Mouse (Mus musculus) limb, embryonic 15.5 days (tissue): Measurements from ENCODE around the gene I830077J02Rik. TPM values are rescaled to one million over a fixed set of nuclear protein-coding genes. Genes with fewer than 3 reads are reported as not detected.

Experiments used
- ATAC-seq: fragments of 200-750 bp; cut with Nextera tagmentation; 2 replicates; pipeline ENCODE4 v1.8.0; 2017; ENCODE audit warnings: low read depth, moderate TSS enrichment; ENCODE audit not compliant: insufficient number of reproducible peaks, low FRiP score, low TSS enrichment
- H3K27ac ChIP-seq: fragments of 300-500 bp; sonication (generic); 2 replicates; pipeline ENCODE4 v1.5.1; 2015; ENCODE audit warnings: moderate library complexity, mild to moderate bottlenecking, inconsistent platforms
- H3K27me3 ChIP-seq: fragments of 300-500 bp; sonication (generic); 2 replicates; pipeline ENCODE4 v1.6.1; 2015; ENCODE audit warnings: inconsistent platforms
- H3K36me3 ChIP-seq: fragments of 300-500 bp; sonication (generic); 2 replicates; pipeline ENCODE4 v1.6.1; 2015; ENCODE audit warnings: inconsistent platforms
- H3K4me1 ChIP-seq: fragments of 300-500 bp; sonication (generic); 2 replicates; pipeline ENCODE4 v1.6.1; 2015; ENCODE audit warnings: inconsistent platforms
- H3K4me2 ChIP-seq: fragments of 300-500 bp; sonication (generic); 2 replicates; pipeline ENCODE4 v1.6.1; 2015; ENCODE audit warnings: mild to moderate bottlenecking, inconsistent platforms
- H3K4me3 ChIP-seq: fragments of 300-500 bp; sonication (generic); 2 replicates; pipeline ENCODE4 v1.5.1; 2015; ENCODE audit warnings: mild to moderate bottlenecking, inconsistent platforms
- H3K9ac ChIP-seq: fragments of 300-500 bp; sonication (generic); 2 replicates; pipeline ENCODE4 v1.6.1; 2015; ENCODE audit warnings: inconsistent platforms
- H3K9me3 ChIP-seq: fragments of 300-500 bp; sonication (generic); 2 replicates; pipeline ENCODE4 v1.6.1; 2016; ENCODE audit warnings: inconsistent platforms
- WGBS: fragments of 180-500 bp; shearing (Covaris S2); methylation state at CpG from one replicate; pipeline ENCODE4 v1.1.7; 2015; 5-methylcytosine and 5-hydroxymethylcytosine counted together
- polyA plus RNA-seq: library from polyadenylated mRNA; unstranded; fragments of >200 nt; fragmentation: Nextera tagmentation; extraction: Ambion mirVana; gene quantifications from 2 replicates; pipeline ENCODE4 v1.2.1, GENCODE M21; 2015

The I830077J02Rik gene
- polyA plus RNA-seq, 1 experiment from 2014 or later: 0.32 TPM

DNA sequence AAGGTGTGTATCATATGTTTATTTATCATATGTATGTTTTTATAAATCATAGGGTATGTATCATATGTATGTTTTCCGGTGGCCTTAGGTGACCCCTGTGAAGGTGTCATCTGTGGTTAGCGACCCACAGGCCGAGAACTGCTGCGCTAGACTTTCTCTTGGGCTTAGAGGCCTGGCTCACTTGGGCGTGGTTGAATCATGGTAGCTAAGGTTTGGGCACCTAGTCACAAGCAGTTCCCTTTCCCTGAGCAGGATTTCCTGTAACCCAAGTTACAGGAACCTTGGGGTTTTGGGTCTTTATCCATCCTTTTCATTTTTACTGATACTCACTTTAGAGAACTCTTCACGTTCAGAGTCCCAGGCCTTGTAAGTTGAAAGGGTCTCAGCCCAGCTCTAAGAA lies 32.2 kb downstream of the I830077J02Rik start:
- no peak overlapping the region for H3K4me3 ChIP-seq
- no peak overlapping the region for H3K9ac ChIP-seq
- no peak for ATAC-seq
- no peak overlapping the region for H3K27ac ChIP-seq
- H3K27me3 ChIP-seq: no peaks in the 10 kb centered on the region
- H3K36me3 ChIP-seq: no peaks in the 10 kb centered on the region
- no peak overlapping the region for H3K4me2 ChIP-seq
- peaks cover 6% of the 10 kb centered on the region for H3K4me1 ChIP-seq
- no peaks in the 10 kb centered on the region for H3K9me3 ChIP-seq
- 72% methylated on average over 6 of the region's 6 CpGs for WGBS

- Histone ChIP-seq H3K4me1 (peaks cover 13% of the 10 kb centered on the region), H3K9ac (no peak overlapping the region), H3K4me3 (no peak overlapping the region), H3K9me3 (no peaks in the 10 kb centered on the region), H3K27me3 (no peaks in the 10 kb centered on the region), H3K4me2 (no peak overlapping the region), H3K27ac (no peak overlapping the region), H3K36me3 (no peaks in the 10 kb centered on the region)
- WGBS: 41% methylated on average over 8 of the region's 8 CpGs
- no peak for ATAC-seq
These were observed 32.9 kb downstream of the I830077J02Rik start for GRCm38 (mm10) chr3:105899394-105900147.

- Histone ChIP-seq H3K4me2 (no peak overlapping the region), H3K9ac (no peak overlapping the region), H3K4me1 (peaks cover 20% of the 10 kb centered on the region), H3K27ac (no peak overlapping the region), H3K36me3 (no peaks in the 10 kb centered on the region), H3K4me3 (no peak overlapping the region), H3K27me3 (no peaks in the 10 kb centered on the region), H3K9me3 (no peaks in the 10 kb centered on the region)
- 75% methylated on average over 11 of the region's 11 CpGs for WGBS
- no peak for ATAC-seq
These were observed 33.6 kb downstream of the I830077J02Rik start for GRCm38 (mm10) chr3:105898861-105899260.

DNA sequence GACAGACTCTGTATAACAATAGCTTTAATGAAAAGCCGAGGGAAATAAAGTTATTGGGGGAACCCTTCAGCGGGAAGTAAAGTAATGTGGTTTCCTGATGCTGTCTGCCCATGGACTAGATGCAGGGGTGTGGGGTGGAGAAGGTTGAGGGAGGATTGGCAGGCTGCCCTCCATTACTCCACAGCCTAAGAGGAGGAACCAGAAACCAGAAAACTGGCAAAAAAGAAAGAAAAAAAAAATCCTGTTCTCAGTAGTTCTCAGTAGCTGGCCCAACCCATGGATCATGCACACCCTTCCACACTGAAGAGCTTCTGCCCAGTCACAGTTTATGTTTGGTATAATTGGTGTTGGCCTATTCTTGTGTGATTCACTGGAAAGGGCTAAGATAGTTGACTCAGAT lies 34.1 kb downstream of the I830077J02Rik start:
- Histone ChIP-seq H3K27ac (no peak overlapping the region), H3K36me3 (no peaks in the 10 kb centered on the region), H3K4me3 (no peak overlapping the region), H3K9me3 (no peaks in the 10 kb centered on the region), H3K27me3 (no peaks in the 10 kb centered on the region), H3K4me2 (no peak overlapping the region), H3K4me1 (peaks cover 25% of the 10 kb centered on the region), H3K9ac (no peak overlapping the region)
- 44% methylated on average over 2 of the region's 2 CpGs for WGBS
- no peak; the same call in 1 of the 2 replicates for ATAC-seq

DNA sequence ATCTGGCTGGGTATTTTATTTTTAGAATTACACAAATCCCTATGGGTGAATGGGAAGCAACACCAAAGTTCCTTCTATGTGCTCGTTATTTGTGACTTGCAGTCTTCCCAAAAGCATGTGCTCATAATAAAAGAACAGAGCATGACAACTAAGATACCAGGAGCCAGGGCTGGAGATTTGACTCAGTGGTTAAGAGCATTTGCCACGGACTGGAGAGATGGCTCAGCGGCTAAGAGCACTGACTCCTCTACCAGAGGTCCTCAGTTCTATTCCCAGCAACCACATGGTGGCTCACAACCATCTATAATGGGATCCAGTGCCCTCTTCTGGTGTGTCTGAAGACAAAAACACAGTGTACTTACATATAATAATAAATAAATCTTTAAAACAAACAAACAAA lies 35.7 kb downstream of the I830077J02Rik start:
- no peaks in the 10 kb centered on the region for H3K36me3 ChIP-seq
- H3K4me3 ChIP-seq: no peak overlapping the region
- H3K4me1 ChIP-seq: peaks cover 35% of the 10 kb centered on the region
- 85% methylated on average over 3 of the region's 3 CpGs for WGBS
- ATAC-seq: no peak
- H3K9ac ChIP-seq: no peak overlapping the region
- no peaks in the 10 kb centered on the region for H3K9me3 ChIP-seq
- no peak overlapping the region for H3K27ac ChIP-seq
- no peaks in the 10 kb centered on the region for H3K27me3 ChIP-seq
- no peak overlapping the region for H3K4me2 ChIP-seq

- ATAC-seq: no peak
- Histone ChIP-seq H3K4me3 (no peak overlapping the region), H3K4me2 (no peak overlapping the region), H3K9me3 (no peaks in the 10 kb centered on the region), H3K27ac (peak overlapping the region; percentile 54), H3K4me1 (peaks cover 35% of the 10 kb centered on the region), H3K9ac (no peak overlapping the region), H3K36me3 (no peaks in the 10 kb centered on the region), H3K27me3 (no peaks in the 10 kb centered on the region)
- 61% methylated on average over 23 of the region's 23 CpGs for WGBS
These were observed 37.6 kb downstream of the I830077J02Rik start for GRCm38 (mm10) chr3:105894601-105895592.

DNA sequence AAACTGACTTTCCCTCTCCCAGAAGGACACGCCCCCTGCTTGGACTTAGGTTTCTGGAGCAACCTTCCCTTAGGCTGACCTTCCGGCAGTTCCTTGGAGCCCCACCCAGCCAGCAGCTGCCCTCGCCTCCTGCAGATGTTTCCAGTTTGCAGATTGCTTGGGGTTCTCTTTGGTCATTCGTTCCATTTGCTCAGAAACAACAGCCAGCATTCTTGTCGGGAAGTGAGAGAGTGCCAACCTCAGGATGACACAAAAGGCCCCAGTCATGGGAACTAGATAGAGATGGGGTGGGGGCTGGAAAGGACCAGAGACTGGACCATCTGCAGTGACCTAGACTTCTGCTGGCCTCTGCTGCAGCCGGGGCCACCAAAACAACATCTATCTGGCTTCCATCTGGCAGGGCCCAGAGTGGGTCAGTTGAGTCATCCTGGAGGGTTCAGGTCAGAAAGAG lies 38.5 kb downstream of the I830077J02Rik start:
- H3K4me1 ChIP-seq: peaks cover 35% of the 10 kb centered on the region
- H3K9ac ChIP-seq: no peak overlapping the region
- 0 out of 2 replicates have a peak, but pooled peaks have one; percentile 22 for ATAC-seq
- no peaks in the 10 kb centered on the region for H3K36me3 ChIP-seq
- H3K4me2 ChIP-seq: no peak overlapping the region
- H3K27ac ChIP-seq: peak overlapping the region; percentile 54
- WGBS: 21% methylated on average over 6 of the region's 6 CpGs
- H3K4me3 ChIP-seq: no peak overlapping the region
- H3K9me3 ChIP-seq: no peaks in the 10 kb centered on the region
- H3K27me3 ChIP-seq: no peaks in the 10 kb centered on the region

DNA sequence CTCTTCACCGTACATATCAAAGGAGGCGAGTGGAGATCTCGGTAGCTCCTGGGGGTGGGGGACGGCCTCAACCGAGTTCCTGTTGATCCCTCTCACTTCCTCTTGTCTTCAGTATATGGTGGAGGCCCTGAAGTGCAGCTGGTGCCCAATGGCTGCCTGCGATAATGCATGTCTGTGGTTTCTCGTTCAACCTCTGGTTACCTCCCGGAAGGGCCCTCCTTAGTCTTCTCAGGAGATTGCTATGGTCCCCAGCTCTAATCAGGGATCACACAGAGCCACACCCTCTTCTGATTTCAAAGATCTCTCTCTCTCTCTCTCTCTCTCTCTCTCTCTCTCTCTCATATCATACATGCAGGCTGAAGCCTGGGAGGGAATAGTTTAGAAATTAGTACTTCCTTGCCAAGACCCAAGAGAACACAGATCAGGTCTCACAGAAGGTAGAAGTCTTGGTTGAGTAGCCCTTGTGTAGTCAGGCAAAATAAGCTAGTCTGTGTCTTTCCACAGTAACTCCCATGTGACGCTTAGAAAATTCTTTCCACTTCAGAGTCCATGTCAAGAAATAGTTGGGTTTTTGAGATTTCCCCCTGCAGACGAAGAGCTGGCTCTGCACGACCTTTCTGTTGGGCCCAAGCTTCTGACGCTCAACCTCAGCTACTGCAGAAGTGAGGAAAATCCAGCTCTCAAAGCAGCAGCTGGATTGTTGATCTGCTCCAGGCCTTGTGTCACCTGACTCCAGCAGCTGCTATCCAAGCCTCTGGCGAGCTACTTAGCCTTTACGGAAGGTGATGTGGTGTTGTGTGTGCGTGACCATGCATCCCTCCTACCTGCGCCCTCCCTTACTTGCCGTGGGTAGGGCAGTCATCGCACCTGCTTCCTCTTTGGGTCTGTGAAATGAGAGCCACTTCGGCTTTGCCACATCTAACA lies 39.6 kb downstream of the I830077J02Rik start:
- no peak overlapping the region for H3K9ac ChIP-seq
- no peak overlapping the region for H3K4me2 ChIP-seq
- H3K4me3 ChIP-seq: no peak overlapping the region
- peaks cover 33% of the 10 kb centered on the region for H3K4me1 ChIP-seq
- H3K27ac ChIP-seq: peak overlapping the region; percentile 59
- ATAC-seq: no peak
- 64% methylated on average over 19 of the region's 19 CpGs for WGBS
- no peaks in the 10 kb centered on the region for H3K27me3 ChIP-seq
- H3K9me3 ChIP-seq: no peaks in the 10 kb centered on the region
- H3K36me3 ChIP-seq: no peaks in the 10 kb centered on the region

- Histone ChIP-seq H3K9me3 (no peaks in the 10 kb centered on the region), H3K27me3 (no peaks in the 10 kb centered on the region), H3K36me3 (no peaks in the 10 kb centered on the region), H3K4me1 (peaks cover 33% of the 10 kb centered on the region), H3K9ac (no peak overlapping the region), H3K4me2 (no peak overlapping the region), H3K27ac (peak overlapping the region; percentile 59), H3K4me3 (no peak overlapping the region)
- WGBS: 75% methylated on average over 10 of the region's 10 CpGs
- ATAC-seq: no peak
These were observed 40.5 kb downstream of the I830077J02Rik start for GRCm38 (mm10) chr3:105891760-105892571.

DNA sequence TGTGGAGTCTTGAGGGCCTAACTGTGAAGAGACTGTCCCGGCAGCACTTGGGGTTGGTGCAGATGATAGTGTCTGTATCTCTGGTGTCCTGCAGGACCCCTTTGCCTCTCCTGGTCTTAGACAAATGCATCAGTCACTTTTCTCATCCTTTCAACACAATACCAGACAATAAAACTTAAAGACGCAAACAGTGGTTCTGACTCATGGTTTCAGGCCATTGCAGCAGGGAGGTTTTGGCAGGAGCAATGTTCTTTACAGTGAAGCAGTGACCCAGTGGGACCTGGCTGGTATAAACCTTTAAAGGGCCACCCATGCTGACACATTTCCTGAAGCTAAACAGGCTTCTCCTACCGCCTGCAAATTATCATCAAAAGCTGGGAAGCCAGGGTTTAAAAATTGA lies 41.3 kb downstream of the I830077J02Rik start:
- Histone ChIP-seq H3K9ac (no peak overlapping the region), H3K27me3 (no peaks in the 10 kb centered on the region), H3K27ac (no peak overlapping the region), H3K4me2 (no peak overlapping the region), H3K9me3 (no peaks in the 10 kb centered on the region), H3K4me1 (peaks cover 33% of the 10 kb centered on the region), H3K4me3 (no peak overlapping the region), H3K36me3 (no peaks in the 10 kb centered on the region)
- ATAC-seq: no peak
- 62% methylated on average over 3 of the region's 3 CpGs for WGBS

DNA sequence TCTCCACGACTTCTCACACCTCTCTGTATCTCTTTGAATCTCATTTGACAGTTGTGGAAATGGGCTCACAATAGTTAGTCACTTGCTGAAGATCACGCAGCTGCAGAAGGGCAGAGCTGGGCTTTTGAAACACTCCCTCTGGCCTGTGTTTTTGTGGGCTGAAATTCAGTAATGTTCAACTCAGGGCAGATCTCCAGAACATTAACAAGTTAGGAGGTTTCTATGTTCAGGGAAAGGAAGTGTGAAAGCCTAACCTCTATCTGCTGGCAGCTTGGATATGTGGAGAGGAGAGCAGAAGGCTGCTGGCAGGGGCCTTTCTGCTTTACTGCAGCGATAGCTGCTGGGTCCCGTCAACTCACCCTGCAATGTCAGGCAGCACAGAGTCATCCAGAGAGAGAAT lies 42.2 kb downstream of the I830077J02Rik start:
- WGBS: 50% methylated on average over 4 of the region's 4 CpGs
- no peak for ATAC-seq
- Histone ChIP-seq H3K4me2 (no peak overlapping the region), H3K36me3 (no peaks in the 10 kb centered on the region), H3K4me3 (no peak overlapping the region), H3K27me3 (no peaks in the 10 kb centered on the region), H3K4me1 (peaks cover 29% of the 10 kb centered on the region), H3K27ac (no peak overlapping the region), H3K9ac (no peak overlapping the region), H3K9me3 (no peaks in the 10 kb centered on the region)
